Mouse (Mus musculus): Measurements from ENCODE around the gene Jag2. TPM values are rescaled to one million over a fixed set of nuclear protein-coding genes. Genes with fewer than 3 reads are reported as not detected.

The Jag2 gene
- polyA plus RNA-seq, 1 experiment = 23.0 TPM

GRCm38 (mm10) chr12:112897522-112898212 is 31.9 kb downstream of the Jag2 start:
- 36% methylated on average over 16 of the region's 16 CpGs for WGBS
- Histone ChIP-seq H3K4me3 (replicated peaks; ENCODE audit: insufficient read depth, low read depth, low read length) (no peak overlapping the region), H3K27ac (ENCODE audit: insufficient read depth, low read length) (no peak overlapping the region), H3K4me1 (ENCODE audit: control insufficient read depth, insufficient read depth, low read length) (no peaks in the 10 kb centered on the region), H3K27me3 (ENCODE audit: control insufficient read depth, insufficient read depth, low read length) (no peaks in the 10 kb centered on the region; the same call in 1 of the 2 replicates)
- no peak for TF ChIP-seq CTCF (IDR thresholded peaks at IDR 0.05; ENCODE audit: borderline replicate concordance, insufficient read depth, low read depth, low read length)
- DNase-seq = no peak

DNA sequence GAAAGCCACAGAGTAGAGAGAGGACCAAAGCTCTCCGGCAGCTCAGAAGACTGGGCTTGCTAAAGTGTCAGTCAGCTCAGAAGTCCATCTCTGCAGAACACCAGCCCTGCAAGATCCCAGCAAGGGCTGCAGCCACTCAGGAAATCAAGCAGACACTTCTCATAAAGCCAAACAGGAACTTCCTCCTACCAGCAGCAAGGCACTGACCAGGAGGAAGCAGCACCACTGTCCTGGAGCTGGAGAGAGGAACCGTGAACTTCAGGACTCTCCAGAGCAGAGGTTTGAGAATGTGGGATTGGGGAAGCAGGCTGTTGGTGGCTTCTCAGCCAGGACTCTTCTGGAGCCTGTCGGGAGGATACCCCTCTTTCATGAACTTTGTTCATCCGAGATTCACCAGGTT is 34.6 kb downstream of the Jag2 start:
- no peak overlapping the region for H3K27ac ChIP-seq (ENCODE audit: insufficient read depth, low read length)
- TF ChIP-seq CTCF (IDR thresholded peaks at IDR 0.05; ENCODE audit: borderline replicate concordance, insufficient read depth, low read depth, low read length) = no peak
- no peak for TF ChIP-seq POLR2A (IDR thresholded peaks at IDR 0.05; ENCODE audit: borderline replicate concordance, insufficient read depth, low read length)
- 74% methylated on average over 4 of the region's 4 CpGs for WGBS

DNA sequence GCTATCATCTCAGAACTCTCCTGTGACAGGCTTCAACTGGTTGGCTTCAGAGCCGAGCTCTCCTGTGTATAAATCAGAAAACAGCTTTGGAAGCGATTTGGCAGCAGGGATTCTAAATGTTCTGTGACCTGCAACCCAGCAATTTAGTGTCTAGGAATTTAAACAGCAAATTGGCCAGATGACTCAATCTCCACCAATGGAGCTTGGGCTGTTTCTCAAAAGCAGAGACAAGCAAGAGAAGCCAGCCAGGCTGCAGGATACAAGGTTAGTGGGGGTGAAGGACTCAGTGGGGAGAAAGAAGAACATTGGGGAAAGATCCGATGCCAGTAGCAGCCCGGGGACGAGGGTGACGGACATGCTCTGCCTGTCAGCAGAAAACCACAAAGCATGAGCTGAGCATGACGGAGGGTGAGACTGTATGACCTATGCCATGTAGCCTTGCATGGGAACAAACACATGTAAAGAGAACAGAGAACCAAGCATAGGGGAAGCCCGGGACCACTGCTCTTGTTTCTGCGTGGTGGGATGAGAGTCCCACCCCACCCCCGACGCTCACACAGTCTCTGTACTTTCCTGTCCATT is 35.2 kb downstream of the Jag2 start:
- Histone ChIP-seq H3K27me3 (ENCODE audit: control insufficient read depth, insufficient read depth, low read length) (no peaks in the 10 kb centered on the region; the same call in 1 of the 2 replicates), H3K27ac (ENCODE audit: insufficient read depth, low read length) (no peak overlapping the region), H3K4me3 (replicated peaks; ENCODE audit: insufficient read depth, low read depth, low read length) (no peak overlapping the region), H3K4me1 (ENCODE audit: control insufficient read depth, insufficient read depth, low read length) (no peaks in the 10 kb centered on the region)
- TF ChIP-seq POLR2A (IDR thresholded peaks at IDR 0.05; ENCODE audit: borderline replicate concordance, insufficient read depth, low read length) = no peak
- TF ChIP-seq CTCF (IDR thresholded peaks at IDR 0.05; ENCODE audit: borderline replicate concordance, insufficient read depth, low read depth, low read length) = no peak
- WGBS = 64% methylated on average over 11 of the region's 11 CpGs
- no peak for DNase-seq

More for the DNA sequence above, 34.6 kb downstream of the Jag2 start:
- no peak overlapping the region for H3K4me3 ChIP-seq (replicated peaks; ENCODE audit: insufficient read depth, low read depth, low read length)
- no peaks in the 10 kb centered on the region; the same call in 1 of the 2 replicates for H3K27me3 ChIP-seq (ENCODE audit: control insufficient read depth, insufficient read depth, low read length)
- no peaks in the 10 kb centered on the region for H3K4me1 ChIP-seq (ENCODE audit: control insufficient read depth, insufficient read depth, low read length)
- no peak for DNase-seq

GRCm38 (mm10) chr12:112885465-112885864 is 44.1 kb downstream of the Jag2 start:
- Histone ChIP-seq H3K4me3 (replicated peaks; ENCODE audit: insufficient read depth, low read depth, low read length) (no peak overlapping the region), H3K27me3 (ENCODE audit: control insufficient read depth, insufficient read depth, low read length) (no peaks in the 10 kb centered on the region), H3K27ac (ENCODE audit: insufficient read depth, low read length) (no peak overlapping the region), H3K4me1 (ENCODE audit: control insufficient read depth, insufficient read depth, low read length) (peaks cover 8% of the 10 kb centered on the region)
- DNase-seq = no peak
- 86% methylated on average over 7 of the region's 7 CpGs for WGBS
- TF ChIP-seq CTCF (IDR thresholded peaks at IDR 0.05; ENCODE audit: borderline replicate concordance, insufficient read depth, low read depth, low read length) (no peak), POLR2A (IDR thresholded peaks at IDR 0.05; ENCODE audit: borderline replicate concordance, insufficient read depth, low read length) (no peak)

- H3K4me3 ChIP-seq (replicated peaks; ENCODE audit: insufficient read depth, low read depth, low read length) = no peak overlapping the region
- TF ChIP-seq POLR2A (IDR thresholded peaks at IDR 0.05; ENCODE audit: borderline replicate concordance, insufficient read depth, low read length) (no peak), CTCF (IDR thresholded peaks at IDR 0.05; ENCODE audit: borderline replicate concordance, insufficient read depth, low read depth, low read length) (no peak)
- peak; percentile 38 to 60 for DNase-seq
- no peak overlapping the region for H3K27ac ChIP-seq (ENCODE audit: insufficient read depth, low read length)
- peaks cover 9% of the 10 kb centered on the region for H3K4me1 ChIP-seq (ENCODE audit: control insufficient read depth, insufficient read depth, low read length)
- WGBS = 21% methylated on average over 6 of the region's 6 CpGs
- H3K27me3 ChIP-seq (ENCODE audit: control insufficient read depth, insufficient read depth, low read length) = no peaks in the 10 kb centered on the region; the same call in 1 of the 2 replicates
Observed at GRCm38 (mm10) chr12:112881301-112881815, 48.2 kb downstream of the Jag2 start.

- TF ChIP-seq POLR2A (IDR thresholded peaks at IDR 0.05; ENCODE audit: borderline replicate concordance, insufficient read depth, low read length) (no peak), CTCF (IDR thresholded peaks at IDR 0.05; ENCODE audit: borderline replicate concordance, insufficient read depth, low read depth, low read length) (no peak)
- WGBS = 90% methylated on average over 4 of the region's 4 CpGs
- Histone ChIP-seq H3K27ac (ENCODE audit: insufficient read depth, low read length) (no peak overlapping the region), H3K27me3 (ENCODE audit: control insufficient read depth, insufficient read depth, low read length) (no peaks in the 10 kb centered on the region; the same call in 1 of the 2 replicates), H3K4me3 (replicated peaks; ENCODE audit: insufficient read depth, low read depth, low read length) (no peak overlapping the region), H3K4me1 (ENCODE audit: control insufficient read depth, insufficient read depth, low read length) (peaks cover 9% of the 10 kb centered on the region)
- no peak for DNase-seq
Observed at GRCm38 (mm10) chr12:112880661-112881060, 48.9 kb downstream of the Jag2 start.

DNA sequence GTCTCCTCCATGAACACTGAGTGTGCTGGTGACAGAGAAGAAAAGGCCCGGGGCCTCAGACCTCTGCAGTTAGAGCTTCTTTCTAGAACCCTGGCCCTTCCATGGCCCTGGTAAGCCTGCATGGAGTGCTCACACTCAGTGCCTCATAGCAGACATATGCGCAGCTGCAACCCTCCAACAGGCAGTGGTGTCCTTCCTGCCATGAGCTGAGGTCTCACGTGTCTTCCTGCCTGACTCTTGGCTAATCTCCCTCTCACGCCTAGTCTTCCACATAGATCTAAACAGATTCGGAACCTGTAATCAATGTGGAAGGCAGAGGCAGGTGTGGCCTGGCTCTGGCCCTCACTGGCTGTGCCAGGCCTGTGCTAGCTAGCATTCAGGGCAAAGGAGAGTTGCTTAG is 49.8 kb downstream of the Jag2 start:
- WGBS = 92% methylated on average over 5 of the region's 5 CpGs
- Histone ChIP-seq H3K4me3 (replicated peaks; ENCODE audit: insufficient read depth, low read depth, low read length) (no peak overlapping the region), H3K4me1 (ENCODE audit: control insufficient read depth, insufficient read depth, low read length) (peaks cover 9% of the 10 kb centered on the region)

DNA sequence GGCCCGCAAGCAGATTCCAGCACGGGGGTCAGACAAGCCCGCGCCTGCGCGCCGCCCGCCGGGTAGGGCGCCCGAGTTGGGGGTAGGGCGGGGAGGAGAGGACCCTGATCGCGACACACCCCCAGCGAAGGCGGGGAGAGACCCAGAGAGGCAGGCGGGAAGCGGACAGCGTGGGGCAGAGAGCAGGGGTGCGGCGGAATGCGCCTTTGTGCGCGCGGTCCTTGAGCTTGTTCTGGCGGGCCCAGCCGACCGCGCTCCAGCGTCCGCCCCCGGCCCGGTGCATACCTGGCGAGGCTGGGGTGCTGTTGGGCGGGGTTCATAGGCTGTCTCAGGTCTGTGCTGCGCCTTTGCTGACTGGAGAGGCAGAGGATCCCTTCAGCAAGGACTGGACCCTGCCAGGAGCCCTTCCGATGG is 52.0 kb downstream of the Jag2 start:
- Histone ChIP-seq H3K27ac (ENCODE audit: insufficient read depth, low read length) (no peak overlapping the region), H3K4me3 (replicated peaks; ENCODE audit: insufficient read depth, low read depth, low read length) (no peak overlapping the region), H3K27me3 (ENCODE audit: control insufficient read depth, insufficient read depth, low read length) (no peaks in the 10 kb centered on the region; the same call in 1 of the 2 replicates), H3K4me1 (ENCODE audit: control insufficient read depth, insufficient read depth, low read length) (peaks cover 9% of the 10 kb centered on the region)
- no peak for DNase-seq
- WGBS = 2% methylated on average over 37 of the region's 37 CpGs
- TF ChIP-seq CTCF (IDR thresholded peaks at IDR 0.05; ENCODE audit: borderline replicate concordance, insufficient read depth, low read depth, low read length) (no peak), POLR2A (IDR thresholded peaks at IDR 0.05; ENCODE audit: borderline replicate concordance, insufficient read depth, low read length) (no peak)

More for the DNA sequence above, 49.8 kb downstream of the Jag2 start:
- H3K27ac ChIP-seq (ENCODE audit: insufficient read depth, low read length) = no peak overlapping the region
- DNase-seq = no peak
- no peaks in the 10 kb centered on the region; the same call in 1 of the 2 replicates for H3K27me3 ChIP-seq (ENCODE audit: control insufficient read depth, insufficient read depth, low read length)
- TF ChIP-seq POLR2A (IDR thresholded peaks at IDR 0.05; ENCODE audit: borderline replicate concordance, insufficient read depth, low read length) (no peak), CTCF (IDR thresholded peaks at IDR 0.05; ENCODE audit: borderline replicate concordance, insufficient read depth, low read depth, low read length) (no peak)

Data from cerebellum, adult 2 months (tissue).